Mouse (Mus musculus): ENCODE results near the gene 4933402J07Rik. TPM values are rescaled to one million over a fixed set of nuclear protein-coding genes. Genes with fewer than 3 reads are reported as not detected.

4933402J07Rik gene
- polyA plus RNA-seq, 1 experiment: not detected

GRCm38 (mm10) chr8:87549881-87550280, 13.8 kb upstream of the 4933402J07Rik start:
- 65% methylated on average over 4 of the region's 4 CpGs for WGBS
- Histone ChIP-seq H3K27ac (ENCODE audit: control insufficient read depth, insufficient read depth, low read depth, low read length, poor library complexity) (no peak overlapping the region), H3K4me1 (ENCODE audit: control insufficient read depth, insufficient read depth, low read length) (no peaks in the 10 kb centered on the region), H3K4me3 (replicated peaks; ENCODE audit: control insufficient read depth, low read depth, low read length) (no peak overlapping the region)
- TF ChIP-seq POLR2A (IDR thresholded peaks at IDR 0.05; ENCODE audit: borderline replicate concordance, control insufficient read depth, low read depth, low read length) (no peak), CTCF (IDR thresholded peaks at IDR 0.05; ENCODE audit: control insufficient read depth, insufficient read depth, low read length) (no peak)

GRCm38 (mm10) chr8:87552801-87553200, 10.9 kb upstream of the 4933402J07Rik start:
- WGBS: 6% methylated on average over 1 of the region's 1 CpGs
- H3K4me3 ChIP-seq (replicated peaks; ENCODE audit: control insufficient read depth, low read depth, low read length): no peak overlapping the region
- TF ChIP-seq POLR2A (IDR thresholded peaks at IDR 0.05; ENCODE audit: borderline replicate concordance, control insufficient read depth, low read depth, low read length) (no peak), CTCF (IDR thresholded peaks at IDR 0.05; ENCODE audit: control insufficient read depth, insufficient read depth, low read length) (no peak)
- H3K4me1 ChIP-seq (ENCODE audit: control insufficient read depth, insufficient read depth, low read length): no peaks in the 10 kb centered on the region
- no peak overlapping the region for H3K27ac ChIP-seq (ENCODE audit: control insufficient read depth, insufficient read depth, low read depth, low read length, poor library complexity)

GRCm38 (mm10) chr8:87560801-87561200, 2.9 kb upstream of the 4933402J07Rik start:
- TF ChIP-seq POLR2A (IDR thresholded peaks at IDR 0.05; ENCODE audit: borderline replicate concordance, control insufficient read depth, low read depth, low read length): no peak
- TF ChIP-seq CTCF (IDR thresholded peaks at IDR 0.05; ENCODE audit: control insufficient read depth, insufficient read depth, low read length): no peak
- Histone ChIP-seq H3K4me3 (replicated peaks; ENCODE audit: control insufficient read depth, low read depth, low read length) (no peak overlapping the region), H3K27ac (ENCODE audit: control insufficient read depth, insufficient read depth, low read depth, low read length, poor library complexity) (no peak overlapping the region), H3K4me1 (ENCODE audit: control insufficient read depth, insufficient read depth, low read length) (no peaks in the 10 kb centered on the region)
- 43% methylated on average over 2 of the region's 2 CpGs for WGBS

GRCm38 (mm10) chr8:87569203-87569602, 5.5 kb downstream of the 4933402J07Rik start:
- Histone ChIP-seq H3K27ac (ENCODE audit: control insufficient read depth, insufficient read depth, low read depth, low read length, poor library complexity) (no peak overlapping the region), H3K4me1 (ENCODE audit: control insufficient read depth, insufficient read depth, low read length) (no peaks in the 10 kb centered on the region), H3K4me3 (replicated peaks; ENCODE audit: control insufficient read depth, low read depth, low read length) (no peak overlapping the region)
- 62% methylated on average over 5 of the region's 5 CpGs for WGBS
- TF ChIP-seq CTCF (IDR thresholded peaks at IDR 0.05; ENCODE audit: control insufficient read depth, insufficient read depth, low read length) (no peak), POLR2A (IDR thresholded peaks at IDR 0.05; ENCODE audit: borderline replicate concordance, control insufficient read depth, low read depth, low read length) (no peak)

GRCm38 (mm10) chr8:87569706-87570563, 6.3 kb downstream of the 4933402J07Rik start:
- Histone ChIP-seq H3K4me1 (ENCODE audit: control insufficient read depth, insufficient read depth, low read length) (no peaks in the 10 kb centered on the region), H3K4me3 (replicated peaks; ENCODE audit: control insufficient read depth, low read depth, low read length) (no peak overlapping the region), H3K27ac (ENCODE audit: control insufficient read depth, insufficient read depth, low read depth, low read length, poor library complexity) (no peak overlapping the region; the same call in 1 of the 2 replicates)
- TF ChIP-seq POLR2A (IDR thresholded peaks at IDR 0.05; ENCODE audit: borderline replicate concordance, control insufficient read depth, low read depth, low read length): no peak
- no peak for TF ChIP-seq CTCF (IDR thresholded peaks at IDR 0.05; ENCODE audit: control insufficient read depth, insufficient read depth, low read length)
- WGBS: 23% methylated on average over 13 of the region's 13 CpGs

GRCm38 (mm10) chr8:87570564-87570855, 6.9 kb downstream of the 4933402J07Rik start:
- no peak for TF ChIP-seq POLR2A (IDR thresholded peaks at IDR 0.05; ENCODE audit: borderline replicate concordance, control insufficient read depth, low read depth, low read length)
- no peak for TF ChIP-seq CTCF (IDR thresholded peaks at IDR 0.05; ENCODE audit: control insufficient read depth, insufficient read depth, low read length)
- Histone ChIP-seq H3K27ac (ENCODE audit: control insufficient read depth, insufficient read depth, low read depth, low read length, poor library complexity) (no peak overlapping the region), H3K4me1 (ENCODE audit: control insufficient read depth, insufficient read depth, low read length) (no peaks in the 10 kb centered on the region), H3K4me3 (replicated peaks; ENCODE audit: control insufficient read depth, low read depth, low read length) (no peak overlapping the region)
- WGBS: 10% methylated on average over 8 of the region's 8 CpGs

GRCm38 (mm10) chr8:87570880-87571279, 7.2 kb downstream of the 4933402J07Rik start:
- no peaks in the 10 kb centered on the region for H3K4me1 ChIP-seq (ENCODE audit: control insufficient read depth, insufficient read depth, low read length)
- H3K27ac ChIP-seq (ENCODE audit: control insufficient read depth, insufficient read depth, low read depth, low read length, poor library complexity): no peak overlapping the region
- WGBS: 12% methylated on average over 7 of the region's 7 CpGs
- TF ChIP-seq POLR2A (IDR thresholded peaks at IDR 0.05; ENCODE audit: borderline replicate concordance, control insufficient read depth, low read depth, low read length) (no peak), CTCF (IDR thresholded peaks at IDR 0.05; ENCODE audit: control insufficient read depth, insufficient read depth, low read length) (no peak)
- no peak overlapping the region for H3K4me3 ChIP-seq (replicated peaks; ENCODE audit: control insufficient read depth, low read depth, low read length)

- Histone ChIP-seq H3K27ac (ENCODE audit: control insufficient read depth, insufficient read depth, low read depth, low read length, poor library complexity) (no peak overlapping the region), H3K4me1 (ENCODE audit: control insufficient read depth, insufficient read depth, low read length) (no peaks in the 10 kb centered on the region), H3K4me3 (replicated peaks; ENCODE audit: control insufficient read depth, low read depth, low read length) (no peak overlapping the region)
- 0% methylated on average over 2 of the region's 2 CpGs for whole genome bisulfite sequencing
- TF ChIP-seq CTCF (IDR thresholded peaks at IDR 0.05; ENCODE audit: control insufficient read depth, insufficient read depth, low read length) (peak; percentile 85), POLR2A (IDR thresholded peaks at IDR 0.05; ENCODE audit: borderline replicate concordance, control insufficient read depth, low read depth, low read length) (no peak)
These were observed 30.6 kb downstream of the 4933402J07Rik start for GRCm38 (mm10) chr8:87594272-87594671.

Measured in bone marrow, adult 2 months (tissue).